Mouse (Mus musculus): ENCODE results near the gene Kmt5a.

Kmt5a gene

GRCm38 (mm10) chr5:124510536-124511050 is 70.9 kb downstream of the Kmt5a start:
- DNase-seq (ENCODE audit: low read depth, low spot score) = no peak
